Mouse (Mus musculus) layer of hippocampus, adult 2 months (tissue): ENCODE measurements around the gene Tead4. TPM values are rescaled to one million over a fixed set of nuclear protein-coding genes. Genes with fewer than 3 reads are reported as not detected.

Experiments used
- DNase-seq, 2 experiments: peaks; one replicate each; pipeline ENCODE4 v3.0.0; 2022; ENCODE audit warnings: low spot score in 2 of 2
- H3K27ac ChIP-seq: fragments of 200-600 bp; 2 replicates; pipeline ENCODE4 v1.8.1; 2022
- H3K4me3 ChIP-seq: fragments of 200-600 bp; 2 replicates; pipeline ENCODE4 v1.8.1; 2022; ENCODE audit warnings: mild to moderate bottlenecking
- CTCF ChIP-seq: fragments of 200-600 bp; conservative IDR thresholded peaks from 2 replicates; pipeline ENCODE4 v1.8.1; 2022; ENCODE audit warnings: antibody characterized with exemption, mild to moderate bottlenecking, moderate library complexity
- long read RNA-seq, 2 experiments: library from polyadenylated mRNA; stranded (forward); transcript quantifications; one replicate each; pipeline ENCODE4 v2.0.0; 2021; ENCODE audit warnings: borderline mapping rate in 2 of 2
- total RNA-seq, 2 experiments: library from RNA; stranded (reverse); gene quantifications; 2 replicates each; pipeline ENCODE4 v1.2.3; 2021

The Tead4 gene
- total RNA-seq: under 1 TPM; 0.86 to 0.87 TPM
- long read RNA-seq, experiment 1: 0 reads
- long read RNA-seq, experiment 2: 0 reads

- Histone ChIP-seq H3K4me3 (peak within 1 kb of the TSS; percentile 66), H3K27ac (peak within 1 kb of the TSS; percentile 55; the same call in 1 of the 2 replicates)
- DNase-seq: no peak
- no peak for TF ChIP-seq CTCF
These were observed at the start of gene Tead4 for GRCm38 (mm10) chr6:128300134-128301001. Gene Tead4 (minus strand): TSS chr6:128300823.

GRCm38 (mm10) chr6:128349711-128350110 is 49.1 kb upstream of the Tead4 start:
- peak overlapping the region; percentile 86 for H3K27ac ChIP-seq
- DNase-seq: peak; percentile 37 to 55
- H3K4me3 ChIP-seq: no peak overlapping the region
- TF ChIP-seq CTCF: no peak

GRCm38 (mm10) chr6:128346782-128347181 is 46.2 kb upstream of the Tead4 start:
- no peak overlapping the region for H3K4me3 ChIP-seq
- peak in 1 of 2 experiments; percentile 57 for DNase-seq
- no peak for TF ChIP-seq CTCF
- H3K27ac ChIP-seq: peak overlapping the region; percentile 85

GRCm38 (mm10) chr6:128345623-128346022 is 45.0 kb upstream of the Tead4 start:
- Histone ChIP-seq H3K27ac (peak overlapping the region; percentile 85; the same call in 1 of the 2 replicates), H3K4me3 (no peak overlapping the region)
- no peak for DNase-seq
- TF ChIP-seq CTCF: no peak

- TF ChIP-seq CTCF: no peak
- no peak overlapping the region for H3K27ac ChIP-seq
- no peak overlapping the region for H3K4me3 ChIP-seq
- no peak for DNase-seq
These were observed 41.5 kb upstream of the Tead4 start for GRCm38 (mm10) chr6:128341956-128342723.

- TF ChIP-seq CTCF: no peak
- no peak for DNase-seq
- Histone ChIP-seq H3K27ac (peak overlapping the region; percentile 32; the same call in 1 of the 2 replicates), H3K4me3 (no peak overlapping the region)
These were observed 38.3 kb upstream of the Tead4 start for GRCm38 (mm10) chr6:128338876-128339275.

- Histone ChIP-seq H3K4me3 (no peak overlapping the region), H3K27ac (no peak overlapping the region)
- DNase-seq: no peak
- no peak for TF ChIP-seq CTCF
These were observed 36.8 kb upstream of the Tead4 start for GRCm38 (mm10) chr6:128337467-128337866.

GRCm38 (mm10) chr6:128334397-128335124 is 33.9 kb upstream of the Tead4 start:
- peak overlapping the region; percentile 23; the same call in 1 of the 2 replicates for H3K27ac ChIP-seq
- H3K4me3 ChIP-seq: no peak overlapping the region
- TF ChIP-seq CTCF: peak; percentile 82

GRCm38 (mm10) chr6:128318317-128318716 is 17.7 kb upstream of the Tead4 start:
- TF ChIP-seq CTCF: peak; percentile 86
- Histone ChIP-seq H3K4me3 (no peak overlapping the region), H3K27ac (no peak overlapping the region)
- peak; percentile 54 to 73 for DNase-seq

More at GRCm38 (mm10) chr6:128334397-128335124, 33.9 kb upstream of the Tead4 start:
- peak; percentile 71 to 84 for DNase-seq

- no peak for DNase-seq
- no peak overlapping the region for H3K27ac ChIP-seq
- no peak overlapping the region for H3K4me3 ChIP-seq
- TF ChIP-seq CTCF: no peak
These were observed 15.0 kb upstream of the Tead4 start for GRCm38 (mm10) chr6:128315597-128315996.

- no peak overlapping the region for H3K27ac ChIP-seq
- DNase-seq: no peak
- no peak overlapping the region for H3K4me3 ChIP-seq
- no peak for TF ChIP-seq CTCF
These were observed 14.2 kb upstream of the Tead4 start for GRCm38 (mm10) chr6:128314796-128315195.

GRCm38 (mm10) chr6:128308311-128308710 is 7.7 kb upstream of the Tead4 start:
- DNase-seq: peak in 1 of 2 experiments; percentile 25
- H3K4me3 ChIP-seq: no peak overlapping the region
- peak; percentile 89 for TF ChIP-seq CTCF
- H3K27ac ChIP-seq: no peak overlapping the region
